Mouse (Mus musculus): Measurements from ENCODE around the gene Cxcl13. TPM values are rescaled to one million over a fixed set of nuclear protein-coding genes. Genes with fewer than 3 reads are reported as not detected.

Cxcl13 gene
- total RNA-seq, 2 experiments from 2014 or later: 1.1 to 1.8 TPM

DNA sequence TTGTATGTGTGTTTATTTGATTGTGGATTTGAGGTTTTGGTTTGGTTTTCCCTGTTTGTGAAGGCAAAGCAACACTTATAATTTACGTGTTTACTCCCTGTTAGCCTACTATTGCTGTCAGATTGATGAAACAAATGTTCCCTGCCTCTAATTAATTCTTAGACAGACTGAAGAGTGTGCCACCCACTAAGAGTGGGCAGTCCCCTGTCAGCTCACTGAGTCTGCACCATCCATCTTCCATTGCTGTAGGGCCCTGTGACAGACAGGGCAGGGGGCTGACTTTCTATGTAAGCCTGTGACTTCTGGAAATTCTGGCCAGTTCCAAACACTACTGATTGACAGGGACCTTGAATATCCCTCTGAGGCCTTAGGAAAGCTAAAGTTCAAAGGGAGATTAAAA lies 19.5 kb downstream of the Cxcl13 start:
- intact Hi-C loops (cut with DNase I): loop anchor here (10.0 kb wide), 1 partner anchor 189 kb away; the partner anchor contains the start of gene Cnot6l
- no peak for DNase-seq

GRCm38 (mm10) chr5:95983797-95984486 lies 27.2 kb downstream of the Cxcl13 start:
- intact Hi-C loops (cut with DNase I): no loop called here
- no peak for DNase-seq

DNA sequence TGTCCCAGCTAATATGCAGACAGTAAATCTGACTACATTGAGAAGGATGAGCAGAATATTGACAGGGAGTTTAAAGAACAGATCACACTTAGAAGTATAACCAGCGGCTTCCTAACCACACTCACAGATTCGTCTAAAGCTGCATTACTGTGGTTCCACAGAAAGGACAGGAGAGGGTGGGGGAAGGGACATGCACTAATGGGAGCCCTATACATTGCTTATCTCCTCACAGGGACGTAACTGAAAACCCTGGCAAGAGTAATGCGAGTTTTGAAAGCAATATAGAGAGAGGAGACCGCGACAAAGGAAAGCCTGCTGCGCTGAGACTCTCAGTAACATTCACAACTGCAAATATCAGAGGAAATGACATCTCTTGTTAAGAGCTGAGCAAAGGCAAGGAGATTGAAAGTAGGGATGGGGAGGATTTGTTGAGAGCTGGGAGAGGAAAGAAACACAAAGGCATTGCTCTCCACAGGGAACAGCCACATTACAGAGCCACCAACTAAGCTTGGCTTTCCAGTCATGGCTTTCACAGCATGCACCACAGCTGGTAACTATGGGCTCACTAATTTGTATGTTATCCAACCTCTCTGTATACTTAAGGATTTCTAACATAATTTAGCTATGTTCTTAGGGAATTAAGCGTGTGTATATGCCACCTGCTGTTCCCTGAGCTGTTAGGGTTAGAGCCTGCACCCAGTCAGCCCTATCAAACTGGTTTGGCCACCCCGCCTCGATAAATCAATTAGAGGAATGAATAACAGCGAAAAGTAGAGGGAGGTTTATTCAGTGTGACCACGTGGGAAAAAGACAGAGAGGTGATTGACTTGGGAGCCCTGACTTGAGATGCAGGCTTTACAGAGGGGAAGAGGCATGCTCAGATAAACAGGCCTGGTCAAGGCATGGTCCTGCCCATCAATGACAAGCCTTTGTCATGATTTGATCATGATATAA lies 34.9 kb downstream of the Cxcl13 start:
- intact Hi-C loops (cut with DNase I): no loop called here
- DNase-seq: no peak

DNA sequence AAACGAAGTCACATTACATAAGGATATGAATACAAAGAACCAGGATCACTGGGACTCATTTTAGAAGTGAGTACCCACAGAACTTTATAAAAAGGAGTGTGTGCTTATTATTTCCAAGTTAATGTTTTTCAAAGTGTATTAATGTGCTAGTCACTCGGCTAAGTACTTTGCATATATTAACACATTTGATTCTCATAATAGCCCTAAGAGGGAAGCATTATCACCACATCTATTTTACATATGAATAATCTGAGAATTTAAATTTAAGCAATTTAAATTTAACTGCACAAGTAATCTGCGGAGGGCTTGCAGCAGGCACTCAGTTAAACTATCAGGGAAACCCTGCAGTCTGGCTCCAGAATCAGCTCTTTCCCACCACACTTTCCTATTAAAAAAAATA lies 40.5 kb downstream of the Cxcl13 start:
- intact Hi-C loops (cut with DNase I): no loop called here
- DNase-seq: no peak

DNA sequence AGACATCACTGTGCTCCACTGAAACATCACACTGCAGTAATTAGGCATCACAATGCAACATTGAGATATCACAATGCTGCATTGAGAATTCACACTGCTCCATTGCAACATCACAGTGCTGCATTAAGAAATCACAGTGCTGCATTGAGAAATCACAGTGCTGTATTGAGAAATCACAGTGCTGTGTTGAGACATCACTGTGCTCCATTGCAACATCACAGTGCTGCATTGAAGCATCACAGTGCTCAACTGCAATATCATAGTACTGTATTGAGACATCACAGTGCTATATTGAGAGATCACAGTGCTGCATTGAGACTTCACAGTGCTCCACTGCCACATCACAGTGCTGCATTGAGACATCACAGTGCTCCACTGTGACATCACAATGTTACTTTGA lies 46.6 kb downstream of the Cxcl13 start:
- intact Hi-C loops (cut with DNase I): no loop called here
- no peak for DNase-seq

- intact Hi-C loops (cut with DNase I): no loop called here
- no peak for DNase-seq
Measured at GRCm38 (mm10) chr5:96008274-96008842, 51.6 kb downstream of the Cxcl13 start.

GRCm38 (mm10) chr5:96009076-96009475 lies 52.3 kb downstream of the Cxcl13 start:
- intact Hi-C loops (cut with DNase I): no loop called here
- no peak for DNase-seq

Other genes with a start within 250 kb of the Cxcl13 start
- not detected for gene Gm7978, start 220.8 kb upstream of the Cxcl13 start, total RNA-seq (2021)
- gene Gm7982, start 214.9 kb upstream of the Cxcl13 start, total RNA-seq (2021): not detected
- not detected for gene E330014E10Rik, start 181.0 kb upstream of the Cxcl13 start, total RNA-seq (2021)
- gene Cnot6l, start 207.2 kb downstream of the Cxcl13 start, total RNA-seq (2021): 10 to 100 TPM; 76.6 to 78.7 TPM